Mouse (Mus musculus): Measurements from ENCODE around the gene Gm382.
A peak's percentile ranks its signal among the peaks of the same experiment; 100 is the strongest.

Gene Gm382

DNA sequence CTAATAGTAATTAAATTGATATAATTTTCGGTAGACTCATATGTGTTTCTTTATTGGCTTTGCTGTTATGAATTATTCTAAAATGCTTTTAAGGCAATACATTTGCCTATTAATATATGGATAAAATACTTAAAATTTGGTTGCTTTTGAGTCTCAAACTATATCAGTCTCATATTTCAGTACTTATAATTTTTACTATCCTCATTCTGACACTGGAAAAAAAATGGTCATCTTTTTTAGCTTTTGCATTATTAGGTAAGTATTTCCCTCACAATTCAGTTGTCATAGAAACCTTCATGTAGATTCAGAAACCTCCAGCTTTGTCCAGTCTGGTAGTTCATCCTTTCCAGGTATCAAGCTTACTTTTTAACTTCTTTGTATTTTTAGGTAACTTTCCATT, at the start of gene Gm382:
Gene Gm382, plus strand, starts transcription at position 301 of the 400 bp plus-strand sequence.
- no peaks in the 10 kb centered on the region for H3K36me3 ChIP-seq (ENCODE audit: insufficient read depth, low read length)
- H3K27me3 ChIP-seq (ENCODE audit: insufficient read depth, low read length) = no peaks in the 10 kb centered on the region
- H3K9me3 ChIP-seq (ENCODE audit: low read length) = no peaks in the 10 kb centered on the region
- TF ChIP-seq NANOG (IDR thresholded peaks at IDR 0.05; ENCODE audit: borderline replicate concordance, low read length) (no peak), CTCF (conservative IDR thresholded peaks at IDR 0.05; ENCODE audit: low read length) (no peak), POU5F1 (IDR thresholded peaks at IDR 0.05; ENCODE audit: borderline replicate concordance, low read length) (no peak)
- H3K4me3 ChIP-seq (replicated peaks; ENCODE audit: low read length) = no peak within 1 kb of the TSS
- H3K4me1 ChIP-seq (replicated peaks; ENCODE audit: low read depth, low read length) = no peaks in the 10 kb centered on the region

DNA sequence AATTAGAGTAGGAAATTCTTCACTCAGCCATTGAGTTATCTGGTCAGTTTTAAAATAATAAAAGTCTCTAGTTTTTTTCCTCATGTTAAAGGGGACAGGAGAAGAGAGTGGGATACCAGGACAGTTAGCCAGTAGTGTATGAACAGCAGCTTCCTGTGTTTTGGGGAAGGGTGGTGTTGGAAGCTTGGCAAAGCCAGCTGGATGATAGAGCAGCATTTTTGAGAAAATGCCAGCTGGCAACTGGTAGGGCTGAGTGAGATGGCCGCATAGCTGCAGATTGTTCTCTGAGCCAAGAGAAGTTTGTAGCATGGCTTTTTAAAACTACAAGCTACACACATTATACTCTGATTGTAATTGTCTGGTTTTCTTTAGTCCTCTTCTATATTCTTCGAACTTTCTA, 30.4 kb downstream of the Gm382 start:
- TF ChIP-seq POU5F1 (IDR thresholded peaks at IDR 0.05; ENCODE audit: borderline replicate concordance, low read length) (no peak), CTCF (conservative IDR thresholded peaks at IDR 0.05; ENCODE audit: low read length) (no peak), NANOG (IDR thresholded peaks at IDR 0.05; ENCODE audit: borderline replicate concordance, low read length) (no peak)
- Histone ChIP-seq H3K27me3 (ENCODE audit: insufficient read depth, low read length) (no peaks in the 10 kb centered on the region), H3K4me1 (replicated peaks; ENCODE audit: low read depth, low read length) (no peaks in the 10 kb centered on the region), H3K4me3 (replicated peaks; ENCODE audit: low read length) (no peak overlapping the region), H3K9me3 (ENCODE audit: low read length) (no peaks in the 10 kb centered on the region), H3K36me3 (ENCODE audit: insufficient read depth, low read length) (no peaks in the 10 kb centered on the region)

DNA sequence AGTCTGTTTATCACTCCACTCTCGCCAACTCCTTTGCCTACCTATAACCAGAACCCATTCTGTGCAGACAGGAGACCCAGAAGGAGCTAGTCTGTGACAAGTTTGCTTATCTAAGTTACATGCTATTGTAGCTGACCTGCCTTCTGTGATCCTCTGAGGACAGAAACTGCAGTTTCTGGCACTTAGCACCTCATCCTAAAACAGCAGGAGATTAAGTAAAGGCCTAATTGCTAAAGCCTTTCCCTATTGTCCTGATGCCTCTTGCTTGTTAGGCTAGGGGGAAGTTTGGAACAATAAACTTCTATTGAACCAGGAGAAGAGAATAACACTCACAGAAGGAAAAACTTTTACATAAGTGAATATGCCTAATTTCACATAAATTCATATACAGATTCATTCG, 51.5 kb downstream of the Gm382 start:
- Histone ChIP-seq H3K9me3 (ENCODE audit: low read length) (peaks cover 25% of the 10 kb centered on the region), H3K4me1 (replicated peaks; ENCODE audit: low read depth, low read length) (no peaks in the 10 kb centered on the region), H3K4me3 (replicated peaks; ENCODE audit: low read length) (no peak overlapping the region), H3K27me3 (ENCODE audit: insufficient read depth, low read length) (no peaks in the 10 kb centered on the region), H3K36me3 (ENCODE audit: insufficient read depth, low read length) (no peaks in the 10 kb centered on the region)
- TF ChIP-seq CTCF (conservative IDR thresholded peaks at IDR 0.05; ENCODE audit: low read length) (no peak), POU5F1 (IDR thresholded peaks at IDR 0.05; ENCODE audit: borderline replicate concordance, low read length) (no peak), NANOG (IDR thresholded peaks at IDR 0.05; ENCODE audit: borderline replicate concordance, low read length) (peak; percentile 90)

- no peak overlapping the region for H3K4me3 ChIP-seq (replicated peaks; ENCODE audit: low read length)
These were observed 53.3 kb downstream of the Gm382 start for GRCm38 (mm10) chrX:127093036-127093435.

GRCm38 (mm10) chrX:127093961-127094360, 54.2 kb downstream of the Gm382 start:
- TF ChIP-seq POU5F1 (IDR thresholded peaks at IDR 0.05; ENCODE audit: borderline replicate concordance, low read length) (peak; percentile 48; the same call in 1 of the 2 replicates), NANOG (IDR thresholded peaks at IDR 0.05; ENCODE audit: borderline replicate concordance, low read length) (peak; percentile 55; the same call in 1 of the 2 replicates), CTCF (conservative IDR thresholded peaks at IDR 0.05; ENCODE audit: low read length) (no peak)
- no peaks in the 10 kb centered on the region for H3K27me3 ChIP-seq (ENCODE audit: insufficient read depth, low read length)
- H3K4me1 ChIP-seq (replicated peaks; ENCODE audit: low read depth, low read length) = no peaks in the 10 kb centered on the region
- H3K36me3 ChIP-seq (ENCODE audit: insufficient read depth, low read length) = no peaks in the 10 kb centered on the region
- peaks cover 33% of the 10 kb centered on the region for H3K9me3 ChIP-seq (ENCODE audit: low read length)
- H3K4me3 ChIP-seq (replicated peaks; ENCODE audit: low read length) = no peak overlapping the region

More at GRCm38 (mm10) chrX:127093036-127093435, 53.3 kb downstream of the Gm382 start:
- peaks cover 29% of the 10 kb centered on the region for H3K9me3 ChIP-seq (ENCODE audit: low read length)
- no peaks in the 10 kb centered on the region for H3K36me3 ChIP-seq (ENCODE audit: insufficient read depth, low read length)
- TF ChIP-seq CTCF (conservative IDR thresholded peaks at IDR 0.05; ENCODE audit: low read length) (no peak), NANOG (IDR thresholded peaks at IDR 0.05; ENCODE audit: borderline replicate concordance, low read length) (no peak), POU5F1 (IDR thresholded peaks at IDR 0.05; ENCODE audit: borderline replicate concordance, low read length) (no peak)
- no peaks in the 10 kb centered on the region for H3K27me3 ChIP-seq (ENCODE audit: insufficient read depth, low read length)
- H3K4me1 ChIP-seq (replicated peaks; ENCODE audit: low read depth, low read length) = no peaks in the 10 kb centered on the region

DNA sequence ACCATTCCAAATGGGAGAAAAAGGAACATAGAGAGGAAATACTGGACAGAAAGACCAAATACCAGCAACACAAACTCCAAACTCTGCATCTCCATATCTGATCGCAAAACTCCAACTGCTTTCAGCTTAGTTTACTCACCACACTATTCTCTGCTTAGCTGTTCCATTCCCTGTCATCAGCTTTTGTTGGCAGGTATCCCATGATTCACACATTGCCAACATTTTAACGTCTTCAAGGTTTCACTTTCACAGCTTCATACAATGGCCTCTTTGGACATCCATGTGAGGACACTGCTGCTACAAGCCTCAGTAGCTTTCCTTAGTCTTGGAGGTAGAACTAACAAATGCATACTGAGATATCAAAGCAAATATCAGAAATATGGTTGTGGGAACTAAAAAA, 64.6 kb downstream of the Gm382 start:
- no peaks in the 10 kb centered on the region for H3K27me3 ChIP-seq (ENCODE audit: insufficient read depth, low read length)
- no peaks in the 10 kb centered on the region for H3K36me3 ChIP-seq (ENCODE audit: insufficient read depth, low read length)
- TF ChIP-seq POU5F1 (IDR thresholded peaks at IDR 0.05; ENCODE audit: borderline replicate concordance, low read length) (no peak), CTCF (conservative IDR thresholded peaks at IDR 0.05; ENCODE audit: low read length) (no peak), NANOG (IDR thresholded peaks at IDR 0.05; ENCODE audit: borderline replicate concordance, low read length) (no peak)
- peaks cover 8% of the 10 kb centered on the region; the same call in 1 of the 2 replicates for H3K9me3 ChIP-seq (ENCODE audit: low read length)
- no peak overlapping the region for H3K4me3 ChIP-seq (replicated peaks; ENCODE audit: low read length)
- H3K4me1 ChIP-seq (replicated peaks; ENCODE audit: low read depth, low read length) = no peaks in the 10 kb centered on the region

All from E14TG2a.4 (cell line).